Mouse (Mus musculus) testis, adult 2 months (tissue): Measurements from ENCODE around the gene Ttc17. TPM values are rescaled to one million over a fixed set of nuclear protein-coding genes. Genes with fewer than 3 reads are reported as not detected.

Experiments used
- H3K27ac ChIP-seq: fragments of 200-500 bp; 2 replicates; pipeline ENCODE4 v1.5.1; 2012; ENCODE audit warnings: low read depth, low read length; ENCODE audit not compliant: control insufficient read depth, insufficient read depth
- H3K27me3 ChIP-seq: fragments of 200-500 bp; 2 replicates; pipeline ENCODE4 v1.6.1; 2012; ENCODE audit warnings: mild to moderate bottlenecking, low read length, moderate library complexity; ENCODE audit not compliant: control insufficient read depth, insufficient read depth
- H3K36me3 ChIP-seq: fragments of 200-500 bp; 2 replicates; pipeline ENCODE4 v1.6.1; 2012; ENCODE audit warnings: mild to moderate bottlenecking, low read length; ENCODE audit not compliant: control insufficient read depth, insufficient read depth
- H3K4me1 ChIP-seq: fragments of 200-500 bp; 2 replicates; pipeline ENCODE4 v1.6.1; 2012; ENCODE audit warnings: low read length; ENCODE audit not compliant: control insufficient read depth, insufficient read depth
- H3K4me3 ChIP-seq: fragments of 200-500 bp; 2 replicates; pipeline ENCODE4 v1.5.1; 2012; ENCODE audit warnings: low read depth, mild to moderate bottlenecking, low read length, moderate library complexity, mixed read lengths; ENCODE audit not compliant: control insufficient read depth
- CTCF ChIP-seq: fragments of 200-500 bp; IDR thresholded peaks from 2 replicates; pipeline ENCODE4 v1.5.1; 2012; ENCODE audit warnings: low read depth, mild to moderate bottlenecking, inconsistent platforms, low read length, moderate library complexity; ENCODE audit not compliant: control insufficient read depth, insufficient read depth, insufficient replicate concordance
- POLR2A ChIP-seq: fragments of 200-500 bp; IDR thresholded peaks from 2 replicates; pipeline ENCODE4 v1.6.1; 2012; ENCODE audit warnings: low read depth, mild to moderate bottlenecking, inconsistent platforms, low read length, moderate library complexity; ENCODE audit not compliant: control insufficient read depth
- polyA plus RNA-seq: library from polyadenylated mRNA; depleted of rRNA; stranded (reverse); fragments of >200 nt; gene quantifications from 2 replicates; pipeline ENCODE4 v1.2.3, GENCODE M21; 2012

The Ttc17 gene
- polyA plus RNA-seq, 1 experiment, result 4.3 TPM

DNA sequence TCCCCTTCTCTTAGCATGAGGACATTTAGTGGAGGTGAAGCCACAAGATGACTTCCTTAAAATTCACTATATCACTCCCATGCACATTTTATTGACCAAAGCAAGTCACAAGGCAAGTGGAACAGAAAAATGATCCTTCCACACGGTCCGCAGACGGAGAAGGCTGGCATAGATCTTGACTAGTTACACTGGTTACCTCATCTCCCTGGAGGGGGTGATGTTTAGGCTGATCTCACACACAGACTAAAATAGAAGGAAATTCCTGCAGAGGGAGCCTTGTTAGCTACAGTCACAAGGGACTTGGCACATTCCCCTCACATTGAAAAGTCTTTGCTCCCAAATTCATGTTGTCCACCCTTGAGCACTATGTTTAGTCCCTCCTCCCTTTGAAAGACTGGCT is 130.8 kb downstream of the Ttc17 start:
- H3K4me3 ChIP-seq, result no peak overlapping the region
- no peaks in the 10 kb centered on the region for H3K27me3 ChIP-seq
- no peaks in the 10 kb centered on the region for H3K36me3 ChIP-seq
- H3K27ac ChIP-seq, result no peak overlapping the region
- H3K4me1 ChIP-seq, result peaks cover 10% of the 10 kb centered on the region
- no peak for TF ChIP-seq CTCF
- no peak for TF ChIP-seq POLR2A

GRCm38 (mm10) chr2:94273154-94274021 is 133.1 kb downstream of the Ttc17 start:
- TF ChIP-seq POLR2A, result no peak
- TF ChIP-seq CTCF, result no peak
- H3K27me3 ChIP-seq, result no peaks in the 10 kb centered on the region
- peak overlapping the region; percentile 55 for H3K4me3 ChIP-seq
- no peaks in the 10 kb centered on the region for H3K36me3 ChIP-seq
- no peak overlapping the region for H3K27ac ChIP-seq
- H3K4me1 ChIP-seq, result peaks cover 10% of the 10 kb centered on the region

DNA sequence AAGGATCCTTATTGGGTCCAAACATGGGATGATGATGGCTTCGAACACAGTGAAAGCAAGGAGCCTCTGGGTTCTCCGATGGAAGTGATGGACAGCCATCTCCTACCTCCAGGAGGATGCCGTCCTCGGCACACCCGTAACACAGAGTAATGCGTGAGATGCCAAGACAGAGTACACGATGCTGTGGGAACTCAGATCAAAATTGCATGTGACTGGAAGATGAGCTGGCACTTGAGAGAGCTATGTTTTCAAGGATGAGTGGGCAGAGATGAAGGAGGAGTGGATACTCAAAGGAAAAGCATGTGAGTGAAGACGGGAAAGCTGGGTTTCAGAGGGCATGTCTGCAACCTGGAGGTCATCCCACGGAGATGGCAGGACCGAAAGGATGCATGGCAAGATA is 135.3 kb downstream of the Ttc17 start:
- H3K27ac ChIP-seq, result no peak overlapping the region
- H3K4me3 ChIP-seq, result no peak overlapping the region
- H3K36me3 ChIP-seq, result no peaks in the 10 kb centered on the region
- peaks cover 10% of the 10 kb centered on the region for H3K4me1 ChIP-seq
- no peaks in the 10 kb centered on the region for H3K27me3 ChIP-seq
- TF ChIP-seq CTCF, result no peak
- TF ChIP-seq POLR2A, result no peak

DNA sequence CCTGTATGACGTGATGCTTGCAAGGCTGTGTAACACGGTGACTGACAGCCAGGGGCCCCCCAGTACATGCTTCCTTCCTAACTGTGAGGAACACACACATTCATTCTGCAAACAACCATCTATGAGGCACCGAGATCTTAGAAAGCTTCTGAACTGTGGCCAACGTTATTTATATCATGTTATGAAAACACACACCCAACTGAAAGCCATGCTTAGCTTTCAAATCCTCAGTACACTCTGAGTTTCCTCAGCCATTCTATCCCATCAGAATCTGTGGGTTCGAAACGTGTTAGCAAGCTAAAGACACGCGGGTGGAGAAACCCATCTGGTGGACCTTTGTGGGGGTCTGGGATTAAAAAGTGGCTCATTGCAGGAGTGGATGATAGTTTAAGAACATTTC is 137.7 kb downstream of the Ttc17 start:
- TF ChIP-seq CTCF, result no peak
- no peak for TF ChIP-seq POLR2A
- H3K27ac ChIP-seq, result no peak overlapping the region
- peaks cover 22% of the 10 kb centered on the region for H3K4me1 ChIP-seq
- H3K4me3 ChIP-seq, result no peak overlapping the region
- no peaks in the 10 kb centered on the region for H3K27me3 ChIP-seq
- H3K36me3 ChIP-seq, result no peaks in the 10 kb centered on the region

- H3K27ac ChIP-seq, result no peak overlapping the region
Observed at GRCm38 (mm10) chr2:94267213-94267850, 139.2 kb downstream of the Ttc17 start.

DNA sequence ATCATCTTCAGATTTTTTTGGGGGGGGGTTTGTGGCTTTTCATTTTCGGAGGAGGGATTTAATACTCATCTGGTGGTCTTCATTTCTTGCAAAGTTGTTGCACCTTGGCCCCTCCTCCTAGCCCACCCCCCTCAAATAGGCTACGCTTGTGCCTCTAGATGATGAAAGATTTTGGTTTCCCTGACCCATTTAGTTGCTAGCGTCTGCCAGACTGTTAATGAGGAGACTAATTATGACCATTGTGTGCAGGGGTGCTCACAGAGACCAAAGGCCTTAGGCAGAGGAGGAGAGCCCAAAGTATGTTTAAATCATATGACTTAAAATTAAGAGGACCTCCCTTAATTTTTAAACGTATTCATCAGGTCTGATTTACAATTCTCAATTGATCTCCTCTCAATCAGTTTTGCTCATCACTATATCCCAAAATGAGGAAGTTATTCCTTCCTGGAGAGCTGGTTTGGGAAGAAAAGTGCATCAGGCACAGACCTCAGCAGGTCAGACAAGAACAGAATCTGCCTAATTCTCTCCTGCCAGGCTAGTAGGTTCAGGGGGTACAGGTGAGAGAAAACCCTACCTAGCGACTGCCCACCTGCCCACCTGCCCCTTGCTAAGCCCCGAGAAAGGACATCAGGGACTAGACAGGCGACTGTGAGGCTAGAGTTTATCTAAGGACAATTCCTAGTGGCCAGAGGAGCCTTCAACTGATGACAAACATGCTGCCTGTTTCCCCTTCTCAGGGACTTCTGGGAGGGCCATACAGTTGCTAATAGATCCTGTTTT is 139.9 kb downstream of the Ttc17 start:
- Histone ChIP-seq H3K27me3 (no peaks in the 10 kb centered on the region), H3K4me3 (no peak overlapping the region), H3K4me1 (peaks cover 24% of the 10 kb centered on the region), H3K36me3 (no peaks in the 10 kb centered on the region), H3K27ac (no peak overlapping the region)
- TF ChIP-seq CTCF (no peak), POLR2A (no peak)

More at GRCm38 (mm10) chr2:94267213-94267850, 139.2 kb downstream of the Ttc17 start:
- Histone ChIP-seq H3K27me3 (no peaks in the 10 kb centered on the region), H3K36me3 (no peaks in the 10 kb centered on the region), H3K4me1 (peaks cover 21% of the 10 kb centered on the region), H3K4me3 (no peak overlapping the region)
- TF ChIP-seq POLR2A (no peak), CTCF (no peak)

DNA sequence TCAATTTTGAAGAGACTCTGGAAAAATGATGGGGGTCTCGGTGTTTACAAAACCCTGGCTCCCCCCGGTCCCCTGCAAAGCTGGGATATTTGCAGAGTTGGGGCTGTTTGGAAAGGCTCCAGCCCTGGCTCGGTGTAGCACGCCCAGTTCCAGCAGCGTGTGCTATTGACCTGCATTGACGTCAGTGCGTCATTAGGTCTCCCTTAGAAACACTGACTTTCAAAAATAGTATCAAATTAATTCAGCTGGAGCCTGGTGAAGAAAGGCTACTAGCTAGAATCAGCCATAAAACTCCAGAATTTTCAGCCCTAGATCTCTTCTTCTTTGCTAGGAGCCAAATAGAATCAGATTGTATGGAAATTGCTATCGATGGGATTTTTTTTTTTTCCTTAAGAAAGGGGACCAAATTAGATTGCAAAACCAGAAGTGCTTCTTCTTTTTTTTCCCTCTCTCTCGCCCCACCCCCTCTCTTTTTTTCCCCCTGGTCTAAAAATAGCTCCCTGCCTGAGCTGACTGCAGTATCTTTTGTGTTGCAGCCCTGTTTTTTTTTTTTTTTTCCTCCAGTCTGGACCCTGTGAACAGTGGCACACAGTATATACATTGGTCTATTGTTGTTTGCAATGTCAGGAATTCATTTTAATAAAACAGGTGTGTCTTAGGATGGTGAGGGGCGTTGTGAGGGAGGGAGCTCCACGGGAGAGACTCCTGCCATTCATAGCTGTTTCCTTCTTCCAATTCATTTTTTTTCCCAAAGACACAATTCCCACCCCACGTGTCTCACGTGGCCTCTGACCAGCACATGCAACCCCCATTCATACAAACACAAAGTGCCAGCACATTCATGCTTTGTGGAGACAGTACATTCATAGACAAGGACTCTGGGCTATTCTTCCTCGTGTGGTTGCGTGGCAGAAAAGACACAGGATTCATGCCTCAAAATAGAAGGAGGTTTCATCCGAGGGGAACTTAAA is 141.0 kb downstream of the Ttc17 start:
- H3K27me3 ChIP-seq, result no peaks in the 10 kb centered on the region
- peaks cover 24% of the 10 kb centered on the region for H3K4me1 ChIP-seq
- no peak overlapping the region for H3K4me3 ChIP-seq
- no peak for TF ChIP-seq POLR2A
- TF ChIP-seq CTCF, result no peak
- no peak overlapping the region for H3K27ac ChIP-seq
- no peaks in the 10 kb centered on the region for H3K36me3 ChIP-seq
